Mouse (Mus musculus): ENCODE measurements around the gene Nop10. TPM values are rescaled to one million over a fixed set of nuclear protein-coding genes. Genes with fewer than 3 reads are reported as not detected.
A peak's percentile ranks its signal among the peaks of the same experiment; 100 is the strongest.
"Not testable (repeated sequence)": the region's sequence is repeated elsewhere in the genome, so short reads cannot be mapped to it uniquely, and the experiment has no call there.

The Nop10 gene
- polyA plus RNA-seq, 2 experiments, result 93.1 to 166 TPM

DNA sequence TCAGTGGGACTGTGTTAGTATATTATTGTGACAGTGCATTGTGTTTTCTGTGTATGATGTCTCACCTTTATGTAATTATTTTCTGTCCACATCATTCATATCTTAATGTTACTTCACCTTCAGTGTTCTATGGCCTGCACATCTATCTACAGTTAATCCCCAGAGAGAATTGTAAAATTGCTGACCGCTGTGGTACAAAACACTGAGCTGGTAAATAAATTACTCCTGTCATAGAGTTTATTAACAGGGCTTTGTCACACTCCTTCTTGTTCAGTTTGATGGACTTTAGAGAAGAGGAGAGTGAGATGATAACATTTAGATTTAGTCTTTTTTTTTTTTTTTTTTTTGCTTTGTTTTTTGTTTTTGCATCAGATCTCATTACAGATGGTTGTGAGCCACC lies 21.1 kb downstream of the Nop10 start:
- TF ChIP-seq EP300 (IDR thresholded peaks at IDR 0.05; ENCODE audit: low read depth) (no peak), CTCF (IDR thresholded peaks at IDR 0.05; ENCODE audit: low read depth) (no peak)
- no peak overlapping the region for H3K9ac ChIP-seq (replicated peaks)
- H3K9me3 ChIP-seq (ENCODE audit: control insufficient read depth, low read length), result no peaks in the 10 kb centered on the region
- DNase-seq (ENCODE audit: low read depth in 3 of 3, low spot score in 3 of 3) (no peak), ATAC-seq (ENCODE audit: insufficient read depth) (no peak)
- no peak overlapping the region for H3K27ac ChIP-seq
- H3K27me3 ChIP-seq (ENCODE audit: control insufficient read depth, insufficient read depth, low read length), result no peaks in the 10 kb centered on the region
- H3K4me2 ChIP-seq (ENCODE audit: low read depth), result no peak overlapping the region
- no peaks in the 10 kb centered on the region for H3K36me3 ChIP-seq (replicated peaks; ENCODE audit: control insufficient read depth, insufficient read depth, low read depth)
- peaks cover 8 to 15% of the 10 kb centered on the region in 2 experiments for H3K4me1 ChIP-seq (replicated peaks; ENCODE audit: control insufficient read depth in 2 of 2, insufficient read depth in 2 of 2, low read length in 1 of 2)
- 93% methylated on average over 1 of the region's 1 CpGs for WGBS (ENCODE audit: insufficient replicate concordance)
- H3K4me3 ChIP-seq (ENCODE audit: insufficient read depth in 1 of 2, low read depth in 2 of 2, low read length in 2 of 2), result no peak overlapping the region

DNA sequence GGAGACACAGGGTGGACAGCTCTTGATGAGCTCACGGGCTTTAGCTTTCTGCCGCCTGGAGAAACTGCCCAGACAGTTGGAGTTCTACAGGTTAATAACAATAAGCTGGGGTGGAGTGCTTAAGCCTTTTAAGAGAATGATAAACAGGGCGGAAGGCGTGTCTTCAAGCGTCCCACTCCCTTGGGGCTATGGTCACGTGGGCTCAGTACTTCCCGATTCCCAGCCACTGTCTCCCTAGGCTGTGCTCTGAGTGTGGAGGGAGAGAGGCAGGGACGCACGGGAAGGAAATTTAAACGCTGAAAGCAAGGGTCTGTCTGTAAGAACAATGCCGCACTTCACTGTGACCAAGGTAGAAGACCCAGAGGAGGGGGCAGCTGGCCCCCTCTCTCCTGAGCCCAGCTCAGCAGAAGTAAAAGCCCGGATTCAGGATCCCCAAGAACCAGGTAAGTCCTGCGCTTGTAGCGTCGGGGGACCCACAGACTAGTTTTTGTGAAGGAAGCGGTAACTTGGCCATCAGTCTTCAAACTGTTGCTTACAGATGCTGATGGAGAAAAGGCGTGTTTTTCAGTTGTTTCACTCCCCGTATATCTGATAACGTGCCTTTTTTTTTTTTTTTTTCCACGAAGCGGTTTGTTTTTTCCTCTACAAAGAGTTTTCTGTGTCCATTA lies 22.8 kb downstream of the Nop10 start:
- DNase-seq (ENCODE audit: low read depth in 3 of 3, low spot score in 3 of 3) (peak in 2 of 3 experiments; percentile 49 to 62), ATAC-seq (ENCODE audit: insufficient read depth) (peak; percentile 90)
- H3K4me2 ChIP-seq (ENCODE audit: low read depth), result peak overlapping the region; percentile 76
- peak overlapping the region; percentile 61 to 99 for H3K4me3 ChIP-seq (ENCODE audit: insufficient read depth in 1 of 2, low read depth in 2 of 2, low read length in 2 of 2)
- no peaks in the 10 kb centered on the region for H3K27me3 ChIP-seq (ENCODE audit: control insufficient read depth, insufficient read depth, low read length)
- peaks cover 8 to 15% of the 10 kb centered on the region in 2 experiments for H3K4me1 ChIP-seq (replicated peaks; ENCODE audit: control insufficient read depth in 2 of 2, insufficient read depth in 2 of 2, low read length in 1 of 2)
- H3K9me3 ChIP-seq (ENCODE audit: control insufficient read depth, low read length), result no peaks in the 10 kb centered on the region
- WGBS (ENCODE audit: insufficient replicate concordance), result 3% methylated on average over 21 of the region's 21 CpGs
- peak overlapping the region; percentile 14 for H3K27ac ChIP-seq
- H3K36me3 ChIP-seq (replicated peaks; ENCODE audit: control insufficient read depth, insufficient read depth, low read depth), result no peaks in the 10 kb centered on the region
- H3K9ac ChIP-seq (replicated peaks), result peak overlapping the region; percentile 74
- TF ChIP-seq EP300 (IDR thresholded peaks at IDR 0.05; ENCODE audit: low read depth) (no peak), CTCF (IDR thresholded peaks at IDR 0.05; ENCODE audit: low read depth) (no peak)

DNA sequence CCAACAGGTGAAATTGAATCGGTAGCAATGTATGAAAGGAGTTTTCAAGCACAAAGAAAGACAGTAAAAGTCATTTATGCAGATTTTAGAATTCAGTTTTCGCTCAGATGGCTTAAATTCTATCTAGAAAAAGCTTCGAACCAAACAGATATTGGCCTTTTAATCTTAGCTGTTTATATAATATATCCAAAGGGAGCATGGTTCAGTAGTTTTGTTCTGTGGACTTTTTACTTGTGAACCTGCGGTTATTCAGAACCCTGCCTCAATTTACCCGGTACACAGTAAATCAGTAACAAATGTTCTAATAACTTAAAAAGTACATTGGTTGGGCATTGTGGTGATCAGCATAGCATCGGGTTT lies 23.3 kb downstream of the Nop10 start:
- Histone ChIP-seq H3K4me3 (ENCODE audit: insufficient read depth in 1 of 2, low read depth in 2 of 2, low read length in 2 of 2) (peak overlapping the region; percentile 61 to 99), H3K9me3 (ENCODE audit: control insufficient read depth, low read length) (no peaks in the 10 kb centered on the region), H3K4me1 (replicated peaks; ENCODE audit: control insufficient read depth in 2 of 2, insufficient read depth in 2 of 2, low read length in 1 of 2) (peaks cover 8 to 15% of the 10 kb centered on the region in 2 experiments), H3K4me2 (ENCODE audit: low read depth) (peak overlapping the region; percentile 76), H3K27ac (no peak overlapping the region), H3K9ac (replicated peaks) (peak overlapping the region; percentile 74), H3K27me3 (ENCODE audit: control insufficient read depth, insufficient read depth, low read length) (no peaks in the 10 kb centered on the region), H3K36me3 (replicated peaks; ENCODE audit: control insufficient read depth, insufficient read depth, low read depth) (no peaks in the 10 kb centered on the region)
- 49% methylated on average over 6 of the region's 6 CpGs for WGBS (ENCODE audit: insufficient replicate concordance)
- ATAC-seq (ENCODE audit: insufficient read depth) (no peak), DNase-seq (ENCODE audit: low read depth in 3 of 3, low spot score in 3 of 3) (no peak)
- TF ChIP-seq CTCF (IDR thresholded peaks at IDR 0.05; ENCODE audit: low read depth) (no peak), EP300 (IDR thresholded peaks at IDR 0.05; ENCODE audit: low read depth) (no peak)

DNA sequence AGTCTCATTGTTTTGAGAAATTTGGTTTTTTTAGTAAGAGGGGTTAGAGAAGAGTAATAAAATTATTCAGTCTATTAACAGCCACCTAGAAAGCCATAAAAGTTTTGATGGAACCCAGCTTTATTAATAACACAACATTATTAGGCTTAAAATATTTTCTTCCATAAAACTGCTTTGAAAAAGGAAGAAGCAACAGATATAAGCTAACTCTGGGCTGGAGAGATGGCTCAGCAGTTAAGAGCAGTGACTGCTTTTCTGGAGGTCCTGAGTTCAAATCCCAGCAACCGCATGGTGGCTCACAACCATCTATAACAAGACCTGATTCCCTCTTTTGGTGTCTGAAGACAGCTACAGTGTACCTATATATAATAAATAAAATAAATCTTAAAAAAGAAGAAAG lies 24.3 kb downstream of the Nop10 start:
- H3K27ac ChIP-seq; H3K4me3 ChIP-seq (ENCODE audit: insufficient read depth in 1 of 2, low read depth in 2 of 2, low read length in 2 of 2); H3K9me3 ChIP-seq (ENCODE audit: control insufficient read depth, low read length); H3K4me2 ChIP-seq (ENCODE audit: low read depth); ATAC-seq (ENCODE audit: insufficient read depth); DNase-seq (ENCODE audit: low read depth in 3 of 3, low spot score in 3 of 3); H3K27me3 ChIP-seq (ENCODE audit: control insufficient read depth, insufficient read depth, low read length); H3K36me3 ChIP-seq (replicated peaks; ENCODE audit: control insufficient read depth, insufficient read depth, low read depth); H3K9ac ChIP-seq (replicated peaks): not testable (repeated sequence)
- WGBS (ENCODE audit: insufficient replicate concordance), result 72% methylated on average over 1 of the region's 1 CpGs
- peaks cover 8 to 15% of the 10 kb centered on the region in 2 experiments for H3K4me1 ChIP-seq (replicated peaks; ENCODE audit: control insufficient read depth in 2 of 2, insufficient read depth in 2 of 2, low read length in 1 of 2)

DNA sequence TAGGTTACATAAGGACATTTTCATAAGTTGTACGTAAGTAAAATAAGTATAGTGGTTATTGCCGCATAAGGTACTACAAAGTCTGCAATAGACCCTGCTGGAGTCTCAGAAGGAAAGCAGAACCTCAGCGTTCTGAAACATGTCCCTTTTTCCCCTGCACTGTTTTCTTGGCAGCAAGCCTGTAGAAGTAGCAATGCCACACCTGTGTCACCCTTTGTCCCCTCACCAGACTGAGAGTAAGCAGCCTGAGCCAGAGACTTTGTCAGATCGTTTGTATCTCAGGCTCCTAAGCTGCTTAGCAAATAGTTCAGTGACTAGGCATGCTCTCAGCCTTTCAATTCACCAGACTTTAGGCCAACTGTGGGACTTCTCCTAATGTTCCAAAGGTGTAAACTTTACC lies 25.3 kb downstream of the Nop10 start:
- Histone ChIP-seq H3K27me3 (ENCODE audit: control insufficient read depth, insufficient read depth, low read length) (no peaks in the 10 kb centered on the region), H3K4me3 (ENCODE audit: insufficient read depth in 1 of 2, low read depth in 2 of 2, low read length in 2 of 2) (no peak overlapping the region), H3K9me3 (ENCODE audit: control insufficient read depth, low read length) (no peaks in the 10 kb centered on the region), H3K4me1 (replicated peaks; ENCODE audit: control insufficient read depth in 2 of 2, insufficient read depth in 2 of 2, low read length in 1 of 2) (peaks cover 8 to 15% of the 10 kb centered on the region in 2 experiments), H3K4me2 (ENCODE audit: low read depth) (no peak overlapping the region), H3K36me3 (replicated peaks; ENCODE audit: control insufficient read depth, insufficient read depth, low read depth) (no peaks in the 10 kb centered on the region), H3K27ac (no peak overlapping the region), H3K9ac (replicated peaks) (no peak overlapping the region)
- ATAC-seq (ENCODE audit: insufficient read depth), result no peak
- TF ChIP-seq CTCF (IDR thresholded peaks at IDR 0.05; ENCODE audit: low read depth) (no peak), EP300 (IDR thresholded peaks at IDR 0.05; ENCODE audit: low read depth) (no peak)
- 66% methylated on average over 4 of the region's 4 CpGs for WGBS (ENCODE audit: insufficient replicate concordance)
- no peak for DNase-seq (ENCODE audit: low read depth in 3 of 3, low spot score in 3 of 3)
